Mouse (Mus musculus) embryonic facial prominence, embryonic 15.5 days (tissue): ENCODE data around the gene Zfp287. TPM values are rescaled to one million over a fixed set of nuclear protein-coding genes. Genes with fewer than 3 reads are reported as not detected.

ENCODE experiments used
- ATAC-seq: fragments of 200-750 bp; cut with Nextera tagmentation; 2 replicates; pipeline ENCODE4 v1.8.0; 2017; ENCODE audit warnings: low read depth, moderate TSS enrichment; ENCODE audit not compliant: insufficient number of reproducible peaks, low FRiP score, low TSS enrichment
- H3K27ac ChIP-seq: fragments of 300-500 bp; sonication (generic); replicated peaks from 2 replicates; pipeline ENCODE4 v1.5.1; 2015; ENCODE audit warnings: mild to moderate bottlenecking, inconsistent platforms
- H3K27me3 ChIP-seq: fragments of 300-500 bp; sonication (generic); 2 replicates; pipeline ENCODE4 v1.6.1; 2015; ENCODE audit warnings: inconsistent platforms
- H3K36me3 ChIP-seq: fragments of 300-500 bp; sonication (generic); 2 replicates; pipeline ENCODE4 v1.6.1; 2015; ENCODE audit warnings: mild to moderate bottlenecking, inconsistent platforms
- H3K4me1 ChIP-seq: fragments of 300-500 bp; sonication (generic); 2 replicates; pipeline ENCODE4 v1.6.1; 2015; ENCODE audit warnings: inconsistent platforms
- H3K4me2 ChIP-seq: fragments of 300-500 bp; sonication (generic); replicated peaks from 2 replicates; pipeline ENCODE4 v1.6.1; 2015; ENCODE audit warnings: mild to moderate bottlenecking, inconsistent platforms
- H3K4me3 ChIP-seq: fragments of 300-500 bp; sonication (generic); replicated peaks from 2 replicates; pipeline ENCODE4 v1.5.1; 2015; ENCODE audit warnings: mild to moderate bottlenecking, inconsistent platforms
- H3K9ac ChIP-seq: fragments of 300-500 bp; sonication (generic); 2 replicates; pipeline ENCODE4 v1.6.1; 2015; ENCODE audit warnings: inconsistent platforms
- H3K9me3 ChIP-seq: fragments of 300-500 bp; sonication (generic); replicated peaks from 2 replicates; pipeline ENCODE4 v1.6.1; 2016; ENCODE audit warnings: inconsistent platforms
- WGBS: fragments of 180-500 bp; shearing (Covaris S2); methylation state at CpG from one replicate; pipeline ENCODE4 v1.1.7; 2015; 5-methylcytosine and 5-hydroxymethylcytosine counted together
- polyA plus RNA-seq: library from polyadenylated mRNA; unstranded; fragments of >200 nt; fragmentation: Nextera tagmentation; extraction: Ambion mirVana; gene quantifications from 2 replicates; pipeline ENCODE4 v1.2.1, GENCODE M21; 2015

Gene Zfp287
- polyA plus RNA-seq, 1 experiment from 2014 or later = 10.5 TPM

DNA sequence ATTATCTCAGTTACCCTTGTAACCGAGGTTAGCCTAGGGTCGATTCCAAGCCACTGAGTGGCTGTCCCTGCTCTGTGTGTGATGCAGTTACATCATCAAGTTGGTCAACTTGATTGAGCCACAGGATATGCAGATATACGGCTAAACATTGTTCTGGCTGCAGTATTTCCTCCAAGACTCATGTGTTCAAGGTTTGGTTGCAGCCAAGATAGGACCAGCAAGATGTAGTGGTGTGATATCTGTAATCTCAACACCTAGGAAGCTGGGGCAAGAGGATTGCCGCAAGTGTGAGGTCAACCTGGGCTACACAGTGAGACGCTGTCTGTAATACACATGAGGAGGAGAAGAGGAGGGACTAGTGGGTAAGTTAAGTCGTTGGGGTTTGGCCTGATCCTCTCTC, 67.5 kb downstream of the Zfp287 start:
- WGBS = 90% methylated on average over 6 of the region's 6 CpGs
- Histone ChIP-seq H3K4me1 (no peaks in the 10 kb centered on the region), H3K36me3 (peaks cover 20% of the 10 kb centered on the region; the same call in 1 of the 2 replicates), H3K9ac (no peak overlapping the region), H3K27me3 (no peaks in the 10 kb centered on the region), H3K27ac (no peak overlapping the region), H3K4me3 (no peak overlapping the region), H3K9me3 (no peaks in the 10 kb centered on the region), H3K4me2 (no peak overlapping the region)
- ATAC-seq = no peak

DNA sequence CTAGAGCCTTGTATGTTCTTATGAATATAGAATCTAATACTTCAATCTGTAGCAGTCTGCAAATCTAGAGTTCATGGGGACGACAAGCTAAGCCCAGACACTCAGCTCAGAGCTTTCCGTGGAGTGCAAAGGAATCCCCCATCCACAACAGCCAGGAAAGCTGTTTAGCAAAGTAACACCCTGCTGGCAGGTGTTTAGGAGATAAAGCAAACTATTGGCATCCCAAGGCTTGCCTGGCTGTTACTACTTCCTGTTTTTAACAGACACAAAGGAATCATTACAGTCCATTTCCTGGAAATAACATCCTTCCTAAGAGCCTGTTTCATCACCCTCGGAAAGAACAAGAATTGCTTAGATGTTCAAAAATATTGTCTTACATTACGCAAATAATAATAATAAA, 70.8 kb downstream of the Zfp287 start:
- no peak for ATAC-seq
- Histone ChIP-seq H3K27me3 (no peaks in the 10 kb centered on the region), H3K27ac (no peak overlapping the region), H3K4me1 (peaks cover 5% of the 10 kb centered on the region; the same call in 1 of the 2 replicates), H3K36me3 (peaks cover 7% of the 10 kb centered on the region; the same call in 1 of the 2 replicates), H3K9me3 (no peaks in the 10 kb centered on the region), H3K9ac (no peak overlapping the region), H3K4me2 (no peak overlapping the region), H3K4me3 (no peak overlapping the region)
- WGBS = 63% methylated on average over 4 of the region's 4 CpGs

DNA sequence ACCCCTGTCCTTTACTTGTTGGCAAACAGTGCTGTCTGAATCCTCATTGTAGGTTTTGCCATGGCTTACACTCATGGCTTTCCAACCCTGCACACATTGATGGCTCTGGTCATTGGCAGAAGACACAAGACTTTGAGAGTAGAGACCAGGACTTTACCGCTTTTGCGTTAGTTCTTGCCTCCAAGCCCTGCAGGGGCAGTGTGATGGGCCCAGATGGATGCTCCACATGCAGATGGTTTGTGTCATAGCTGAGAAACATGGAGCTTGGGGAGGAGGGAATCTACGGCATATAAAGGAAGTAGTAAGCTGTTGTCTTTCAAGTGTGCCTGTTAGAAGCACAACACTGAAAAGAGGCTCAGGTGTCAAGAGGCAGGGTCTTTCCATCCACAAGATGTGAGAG, 79.6 kb downstream of the Zfp287 start:
- no peak overlapping the region for H3K9ac ChIP-seq
- H3K4me3 ChIP-seq = no peak overlapping the region
- 0 out of 2 replicates have a peak, but pooled peaks cover 9% of the 10 kb centered on the region for H3K36me3 ChIP-seq
- H3K4me1 ChIP-seq = peaks cover 28% of the 10 kb centered on the region
- 88% methylated on average over 3 of the region's 3 CpGs for WGBS
- H3K27me3 ChIP-seq = no peaks in the 10 kb centered on the region
- no peak overlapping the region for H3K4me2 ChIP-seq
- no peak for ATAC-seq
- H3K27ac ChIP-seq = no peak overlapping the region
- no peaks in the 10 kb centered on the region for H3K9me3 ChIP-seq

DNA sequence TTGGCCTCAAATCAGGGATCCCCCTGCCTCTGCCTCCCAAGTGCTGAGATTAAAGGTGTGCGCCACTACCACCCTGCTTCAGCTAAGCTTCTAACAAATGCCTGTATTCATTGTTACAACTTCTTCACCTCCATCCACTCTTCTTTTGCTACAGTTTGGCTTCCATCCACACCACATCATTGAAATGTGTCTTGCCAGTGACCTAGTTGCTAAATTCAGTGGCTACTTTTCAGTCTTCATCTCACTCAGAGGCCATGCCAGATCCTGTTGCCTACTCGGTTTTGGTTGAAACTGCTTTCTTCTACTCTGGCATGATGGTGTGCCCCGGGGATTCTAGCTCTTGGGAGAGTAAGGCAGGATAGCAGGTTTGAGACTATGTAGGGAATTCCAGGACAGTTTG, 80.1 kb downstream of the Zfp287 start:
- H3K27ac ChIP-seq = no peak overlapping the region
- 0 out of 2 replicates have a peak, but pooled peaks cover 9% of the 10 kb centered on the region for H3K36me3 ChIP-seq
- WGBS = 84% methylated on average over 3 of the region's 3 CpGs
- H3K9me3 ChIP-seq = no peaks in the 10 kb centered on the region
- H3K4me2 ChIP-seq = no peak overlapping the region
- H3K9ac ChIP-seq = no peak overlapping the region
- ATAC-seq = no peak
- H3K4me1 ChIP-seq = peaks cover 29% of the 10 kb centered on the region
- H3K4me3 ChIP-seq = no peak overlapping the region
- no peaks in the 10 kb centered on the region for H3K27me3 ChIP-seq

Other genes with a start within 250 kb of the Zfp287 start
- gene Cenpv, start 192.6 kb downstream of the Zfp287 start, polyA plus RNA-seq = 29.0 and 32.0 TPM in 2 replicates
- gene Ubb, start 180.7 kb downstream of the Zfp287 start, polyA plus RNA-seq = 3,288 and 3,376 TPM in 2 replicates
- gene Trpv2, start 157.4 kb downstream of the Zfp287 start, polyA plus RNA-seq = 5.3 and 6.4 TPM in 2 replicates
- gene Lrrc75a, start 83.4 kb downstream of the Zfp287 start, polyA plus RNA-seq = 16.2 and 16.3 TPM in 2 replicates
- gene Mmgt2, start 83.2 kb downstream of the Zfp287 start, polyA plus RNA-seq = 51.4 and 52.4 TPM in 2 replicates
- gene Gm10428, start 21.2 kb upstream of the Zfp287 start, polyA plus RNA-seq = not detected in 2 replicates
- 22.4 and 23.4 TPM in 2 replicates for gene Zfp286, start 57.6 kb upstream of the Zfp287 start, polyA plus RNA-seq
- 19.8 and 20.9 TPM in 2 replicates for gene Trim16, start 88.3 kb upstream of the Zfp287 start, polyA plus RNA-seq
- gene Fbxw10, start 115.2 kb upstream of the Zfp287 start, polyA plus RNA-seq = 0.72 and 1.1 TPM in 2 replicates
- gene Tvp23b, start 147.6 kb upstream of the Zfp287 start, polyA plus RNA-seq = 79.9 and 81.1 TPM in 2 replicates
- gene Cdrt4, start 219.3 kb upstream of the Zfp287 start, polyA plus RNA-seq = 0.25 and 0.32 TPM in 2 replicates